Mouse (Mus musculus): Measurements from ENCODE around the gene Gm4756. TPM values are rescaled to one million over a fixed set of nuclear protein-coding genes. Genes with fewer than 3 reads are reported as not detected.
"Not testable (repeated sequence)": the region's sequence is repeated elsewhere in the genome, so short reads cannot be mapped to it uniquely, and the experiment has no call there.

Gene Gm4756
- total RNA-seq, 2 experiments from 2014 or later, result not detected

GRCm38 (mm10) chr12:72654698-72655097, 5.2 kb upstream of the Gm4756 start:
- peak in 1 of 2 experiments; percentile 15 for DNase-seq (ENCODE audit: low spot score in 2 of 2)

GRCm38 (mm10) chr12:72648921-72649320, 540 bp downstream of the Gm4756 start:
- DNase-seq (ENCODE audit: low spot score in 2 of 2), result no peak

GRCm38 (mm10) chr12:72638025-72638424, 11.4 kb downstream of the Gm4756 start:
- DNase-seq (ENCODE audit: low spot score in 2 of 2), result no peak

GRCm38 (mm10) chr12:72628751-72629150, 20.7 kb downstream of the Gm4756 start:
- no peak for DNase-seq (ENCODE audit: low spot score in 2 of 2)

- no peak for DNase-seq (ENCODE audit: low spot score in 2 of 2)
Measured at GRCm38 (mm10) chr12:72622853-72623496, 26.5 kb downstream of the Gm4756 start.

GRCm38 (mm10) chr12:72621441-72621840, 28.0 kb downstream of the Gm4756 start:
- DNase-seq (ENCODE audit: low spot score in 2 of 2), result no peak

GRCm38 (mm10) chr12:72620856-72621255, 28.6 kb downstream of the Gm4756 start:
- DNase-seq (ENCODE audit: low spot score in 2 of 2), result no peak

- DNase-seq (ENCODE audit: low spot score in 2 of 2), result no peak
Measured at GRCm38 (mm10) chr12:72612053-72612452, 37.4 kb downstream of the Gm4756 start.

GRCm38 (mm10) chr12:72598731-72599130, 50.7 kb downstream of the Gm4756 start:
- not testable (repeated sequence) for DNase-seq (ENCODE audit: low spot score in 2 of 2)

GRCm38 (mm10) chr12:72594001-72594400, 55.5 kb downstream of the Gm4756 start:
- no peak for DNase-seq (ENCODE audit: low spot score in 2 of 2)

- DNase-seq (ENCODE audit: low spot score in 2 of 2), result no peak
Measured at GRCm38 (mm10) chr12:72592991-72593390, 56.5 kb downstream of the Gm4756 start.

GRCm38 (mm10) chr12:72585339-72585738, 64.1 kb downstream of the Gm4756 start:
- no peak for DNase-seq (ENCODE audit: low spot score in 2 of 2)

GRCm38 (mm10) chr12:72583099-72583498, 66.4 kb downstream of the Gm4756 start:
- DNase-seq (ENCODE audit: low spot score in 2 of 2), result no peak

- DNase-seq (ENCODE audit: low spot score in 2 of 2), result no peak
Measured at GRCm38 (mm10) chr12:72582021-72582420, 67.4 kb downstream of the Gm4756 start.

- DNase-seq (ENCODE audit: low spot score in 2 of 2), result no peak
Measured at GRCm38 (mm10) chr12:72564281-72564795, 85.1 kb downstream of the Gm4756 start.

- no peak for DNase-seq (ENCODE audit: low spot score in 2 of 2)
Measured at GRCm38 (mm10) chr12:72554347-72554746, 95.1 kb downstream of the Gm4756 start.

GRCm38 (mm10) chr12:72538571-72538970, 110.9 kb downstream of the Gm4756 start:
- DNase-seq (ENCODE audit: low spot score in 2 of 2), result no peak

GRCm38 (mm10) chr12:72536021-72536597, 113.4 kb downstream of the Gm4756 start, which contains the start of gene Pcnx4:
Gene Pcnx4 (plus strand): TSS chr12:72536383.
- peak; percentile 92 to 96 for DNase-seq (ENCODE audit: low spot score in 2 of 2)

GRCm38 (mm10) chr12:72535599-72535998, 113.9 kb downstream of the Gm4756 start:
- no peak for DNase-seq (ENCODE audit: low spot score in 2 of 2)

- DNase-seq (ENCODE audit: low spot score in 2 of 2), result no peak
Measured at GRCm38 (mm10) chr12:72533986-72534385, 115.5 kb downstream of the Gm4756 start.

- DNase-seq (ENCODE audit: low spot score in 2 of 2), result no peak
Measured at GRCm38 (mm10) chr12:72532303-72532702, 117.2 kb downstream of the Gm4756 start.
